12 mouse cellular contexts compared by ENCODE assay signal in genomic region chr13:101450501-101450900, GRCm38 (mm10).
DNase-seq lines count a peak whose midpoint lies in the region; ATAC-seq lines count a peak whose summit lies in the region.
"Had no signal": no experiment of that assay in that cellular context is flagged by ENCODE, and none has a peak within 500 bp of the region (broad histone marks: within the 10 kb centered on the region; RNA-seq: fewer than 3 reads in every experiment).

No protein-coding gene starts in this region.

- no peak overlapping the region for H3K9ac ChIP-seq in kidney, embryonic 14.5 days (ENCODE audit: low read depth, low read length)
- H3K9ac ChIP-seq: embryonic facial prominence, embryonic 13.5 days; intestine, embryonic 15.5 days; lung, embryonic 15.5 days had no signal

- no peak for ATAC-seq in kidney, embryonic 14.5 days (ENCODE audit: low FRiP score, low TSS enrichment)
- ATAC-seq: intestine, embryonic 15.5 days had no signal

- no peak overlapping the region for H3K4me2 ChIP-seq in kidney, embryonic 14.5 days (replicated peaks; ENCODE audit: low read depth, low read length)
- H3K4me2 ChIP-seq: embryonic facial prominence, embryonic 13.5 days; intestine, embryonic 15.5 days; lung, embryonic 15.5 days had no signal

- no peak overlapping the region for H3K27ac ChIP-seq in kidney, embryonic 14.5 days (ENCODE audit: low read depth, low read length)
- H3K27ac ChIP-seq: embryonic facial prominence, embryonic 13.5 days; intestine, embryonic 15.5 days; lung, embryonic 15.5 days had no signal

- H3K9me3 ChIP-seq in kidney, embryonic 14.5 days (ENCODE audit: control insufficient read depth, low read length) = no peaks in the 10 kb centered on the region
- H3K9me3 ChIP-seq: embryonic facial prominence, embryonic 13.5 days; intestine, embryonic 15.5 days; lung, embryonic 15.5 days had no signal

- DNase-seq in frontal cortex, postnatal 36 days (ENCODE audit: low spot score in 2 of 2) = peak; percentile 41 to 75
- DNase-seq in frontal cortex, postnatal 25 days (ENCODE audit: low spot score in 2 of 2) = no peak
- DNase-seq in cerebellum, adult 9-10 months = peak; percentile 91
- peak; percentile 66 for DNase-seq in layer of hippocampus, adult 9-11 months
- DNase-seq in right cerebral cortex, postnatal 25 days = peak; percentile 38
- no peak for DNase-seq in kidney, postnatal 4 days
- DNase-seq in lung, postnatal 10 days = no peak
- DNase-seq: heart, postnatal 4 days had no signal

- WGBS in kidney, embryonic 14.5 days = 90% methylated on average over 6 of the region's 6 CpGs

- H3K4me3 ChIP-seq in kidney, embryonic 14.5 days (ENCODE audit: low read length) = no peak overlapping the region
- H3K4me3 ChIP-seq: embryonic facial prominence, embryonic 13.5 days; intestine, embryonic 15.5 days; lung, embryonic 15.5 days had no signal

- no peaks in the 10 kb centered on the region for H3K4me1 ChIP-seq in kidney, embryonic 14.5 days (ENCODE audit: control insufficient read depth, insufficient read depth, low read length)
- H3K4me1 ChIP-seq: embryonic facial prominence, embryonic 13.5 days; intestine, embryonic 15.5 days; lung, embryonic 15.5 days had no signal

- H3K27me3 ChIP-seq in kidney, embryonic 14.5 days (ENCODE audit: control insufficient read depth, insufficient read depth, low read length) = no peaks in the 10 kb centered on the region
- H3K27me3 ChIP-seq: embryonic facial prominence, embryonic 13.5 days; intestine, embryonic 15.5 days; lung, embryonic 15.5 days had no signal

- H3K36me3 ChIP-seq in kidney, embryonic 14.5 days (ENCODE audit: control insufficient read depth, insufficient read depth, low read length) = no peaks in the 10 kb centered on the region
- H3K36me3 ChIP-seq: embryonic facial prominence, embryonic 13.5 days; intestine, embryonic 15.5 days; lung, embryonic 15.5 days had no signal

Comparison
In these comparisons a context has a peak if more than half of its experiments do, and no peak if none do; other contexts are left out.
1. DNase-seq: peak in frontal cortex, postnatal 36 days (2 of 2), cerebellum, adult 9-10 months (single experiment), layer of hippocampus, adult 9-11 months (single experiment) and right cerebral cortex, postnatal 25 days (single experiment); none in frontal cortex, postnatal 25 days (0 of 2), kidney, postnatal 4 days (0 of 2) and lung, postnatal 10 days (single experiment).